Mouse (Mus musculus): ENCODE data around the gene Rab1b. TPM values are rescaled to one million over a fixed set of nuclear protein-coding genes. Genes with fewer than 3 reads are reported as not detected.

Gene Rab1b
- polyA plus RNA-seq, 1 experiment = 113 TPM

- TF ChIP-seq CTCF (IDR thresholded peaks at IDR 0.05; ENCODE audit: control insufficient read depth, insufficient read depth, insufficient replicate concordance, low read depth, low read length) (no peak), POLR2A (IDR thresholded peaks at IDR 0.05; ENCODE audit: control insufficient read depth, low read depth, low read length) (no peak)
- H3K27ac ChIP-seq (ENCODE audit: control insufficient read depth, insufficient read depth, low read depth, low read length) = no peak overlapping the region
- peaks cover 35% of the 10 kb centered on the region for H3K4me1 ChIP-seq (ENCODE audit: control insufficient read depth, insufficient read depth, low read length)
- H3K36me3 ChIP-seq (ENCODE audit: control insufficient read depth, insufficient read depth, low read length) = no peaks in the 10 kb centered on the region
- peak overlapping the region; percentile 83 for H3K4me3 ChIP-seq (ENCODE audit: control insufficient read depth, low read depth, low read length)
- no peaks in the 10 kb centered on the region for H3K27me3 ChIP-seq (ENCODE audit: control insufficient read depth, insufficient read depth, low read length)
Measured at GRCm38 (mm10) chr19:5071077-5071476, 35.8 kb downstream of the Rab1b start.

GRCm38 (mm10) chr19:5069978-5070377 is 36.9 kb downstream of the Rab1b start:
- Histone ChIP-seq H3K4me1 (ENCODE audit: control insufficient read depth, insufficient read depth, low read length) (peaks cover 35% of the 10 kb centered on the region), H3K36me3 (ENCODE audit: control insufficient read depth, insufficient read depth, low read length) (no peaks in the 10 kb centered on the region), H3K4me3 (ENCODE audit: control insufficient read depth, low read depth, low read length) (peak overlapping the region; percentile 28), H3K27ac (ENCODE audit: control insufficient read depth, insufficient read depth, low read depth, low read length) (no peak overlapping the region), H3K27me3 (ENCODE audit: control insufficient read depth, insufficient read depth, low read length) (no peaks in the 10 kb centered on the region)
- TF ChIP-seq CTCF (IDR thresholded peaks at IDR 0.05; ENCODE audit: control insufficient read depth, insufficient read depth, insufficient replicate concordance, low read depth, low read length) (no peak), POLR2A (IDR thresholded peaks at IDR 0.05; ENCODE audit: control insufficient read depth, low read depth, low read length) (no peak)

DNA sequence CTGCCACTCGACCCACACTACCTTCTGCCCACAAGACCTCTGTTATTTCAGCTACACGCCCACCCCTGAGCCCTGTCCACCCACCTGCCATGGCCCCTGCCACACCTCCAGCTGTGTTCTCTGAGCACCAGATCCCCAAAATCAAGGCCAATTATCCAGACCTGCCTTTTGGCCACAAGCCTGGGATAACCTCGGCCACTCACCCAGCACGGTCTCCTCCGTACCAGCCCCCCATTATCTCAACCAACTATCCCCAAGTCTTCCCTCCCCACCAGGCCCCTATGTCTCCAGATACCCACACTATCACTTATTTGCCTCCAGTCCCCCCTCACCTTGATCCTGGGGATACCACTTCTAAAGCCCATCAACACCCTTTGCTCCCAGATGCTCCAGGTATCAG is 37.4 kb downstream of the Rab1b start:
- Histone ChIP-seq H3K27ac (ENCODE audit: control insufficient read depth, insufficient read depth, low read depth, low read length) (no peak overlapping the region), H3K27me3 (ENCODE audit: control insufficient read depth, insufficient read depth, low read length) (no peaks in the 10 kb centered on the region), H3K4me3 (ENCODE audit: control insufficient read depth, low read depth, low read length) (no peak overlapping the region), H3K4me1 (ENCODE audit: control insufficient read depth, insufficient read depth, low read length) (peaks cover 35% of the 10 kb centered on the region), H3K36me3 (ENCODE audit: control insufficient read depth, insufficient read depth, low read length) (no peaks in the 10 kb centered on the region)
- no peak for TF ChIP-seq POLR2A (IDR thresholded peaks at IDR 0.05; ENCODE audit: control insufficient read depth, low read depth, low read length)
- no peak for TF ChIP-seq CTCF (IDR thresholded peaks at IDR 0.05; ENCODE audit: control insufficient read depth, insufficient read depth, insufficient replicate concordance, low read depth, low read length)

- H3K4me1 ChIP-seq (ENCODE audit: control insufficient read depth, insufficient read depth, low read length) = peaks cover 35% of the 10 kb centered on the region
- no peak overlapping the region for H3K27ac ChIP-seq (ENCODE audit: control insufficient read depth, insufficient read depth, low read depth, low read length)
- H3K4me3 ChIP-seq (ENCODE audit: control insufficient read depth, low read depth, low read length) = peak overlapping the region; percentile 52
- 0 out of 2 replicates have a peak, but pooled peaks have one; percentile 1 for TF ChIP-seq CTCF (IDR thresholded peaks at IDR 0.05; ENCODE audit: control insufficient read depth, insufficient read depth, insufficient replicate concordance, low read depth, low read length)
- TF ChIP-seq POLR2A (IDR thresholded peaks at IDR 0.05; ENCODE audit: control insufficient read depth, low read depth, low read length) = no peak
- no peaks in the 10 kb centered on the region for H3K36me3 ChIP-seq (ENCODE audit: control insufficient read depth, insufficient read depth, low read length)
- H3K27me3 ChIP-seq (ENCODE audit: control insufficient read depth, insufficient read depth, low read length) = no peaks in the 10 kb centered on the region
Measured at GRCm38 (mm10) chr19:5068570-5069234, 38.2 kb downstream of the Rab1b start.

GRCm38 (mm10) chr19:5067867-5068569 is 38.9 kb downstream of the Rab1b start, which contains the start of gene Cd248:
Gene Cd248 (plus strand): TSS chr19:5068078.
- Histone ChIP-seq H3K27ac (ENCODE audit: control insufficient read depth, insufficient read depth, low read depth, low read length) (peak within 1 kb of the TSS; percentile 9), H3K27me3 (ENCODE audit: control insufficient read depth, insufficient read depth, low read length) (no peaks in the 10 kb centered on the region), H3K4me3 (ENCODE audit: control insufficient read depth, low read depth, low read length) (peak within 1 kb of the TSS; percentile 52), H3K36me3 (ENCODE audit: control insufficient read depth, insufficient read depth, low read length) (no peaks in the 10 kb centered on the region), H3K4me1 (ENCODE audit: control insufficient read depth, insufficient read depth, low read length) (peaks cover 33% of the 10 kb centered on the region)
- TF ChIP-seq CTCF (IDR thresholded peaks at IDR 0.05; ENCODE audit: control insufficient read depth, insufficient read depth, insufficient replicate concordance, low read depth, low read length) (no peak), POLR2A (IDR thresholded peaks at IDR 0.05; ENCODE audit: control insufficient read depth, low read depth, low read length) (no peak)

DNA sequence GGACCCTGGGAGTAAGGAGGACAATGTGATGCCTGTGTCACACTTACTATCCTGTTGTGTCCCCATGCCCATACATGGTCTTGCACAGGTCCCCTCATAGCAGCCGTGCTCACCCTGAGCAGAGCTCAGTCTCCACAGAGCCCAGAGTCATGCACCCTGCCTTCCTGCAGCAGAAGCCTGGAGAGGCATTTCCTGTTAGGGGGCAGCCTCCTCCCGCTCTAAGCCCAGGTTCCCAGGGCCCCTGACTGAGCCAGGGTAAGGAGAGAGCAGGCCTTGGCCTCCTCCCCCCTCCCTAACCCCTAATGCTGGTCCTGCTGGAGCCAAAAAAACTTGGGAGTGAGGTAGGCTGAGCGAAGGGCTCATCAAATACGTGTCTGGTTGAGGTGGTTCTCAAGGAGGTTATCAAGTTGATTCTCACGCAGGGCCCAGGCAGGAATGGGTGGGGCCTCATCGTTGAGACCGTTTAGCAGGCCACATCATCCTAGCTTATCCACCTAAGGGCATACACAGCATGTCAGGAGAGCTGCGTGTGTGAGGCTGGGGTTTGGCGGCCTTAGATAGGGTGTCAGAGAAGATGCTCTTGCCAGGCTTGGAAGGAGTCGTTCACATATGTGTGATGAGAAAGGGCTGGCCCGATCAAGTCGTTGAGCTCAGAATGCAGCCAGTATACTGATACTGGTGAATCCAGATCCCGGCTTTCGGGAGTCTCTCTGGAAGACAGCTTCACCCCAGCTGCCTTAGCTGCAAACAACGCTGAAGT is 39.7 kb downstream of the Rab1b start:
- no peaks in the 10 kb centered on the region for H3K36me3 ChIP-seq (ENCODE audit: control insufficient read depth, insufficient read depth, low read length)
- H3K27me3 ChIP-seq (ENCODE audit: control insufficient read depth, insufficient read depth, low read length) = no peaks in the 10 kb centered on the region
- no peak overlapping the region; the same call in 1 of the 2 replicates for H3K4me3 ChIP-seq (ENCODE audit: control insufficient read depth, low read depth, low read length)
- TF ChIP-seq CTCF (IDR thresholded peaks at IDR 0.05; ENCODE audit: control insufficient read depth, insufficient read depth, insufficient replicate concordance, low read depth, low read length) (no peak), POLR2A (IDR thresholded peaks at IDR 0.05; ENCODE audit: control insufficient read depth, low read depth, low read length) (no peak)
- peak overlapping the region; percentile 9 for H3K27ac ChIP-seq (ENCODE audit: control insufficient read depth, insufficient read depth, low read depth, low read length)
- peaks cover 26% of the 10 kb centered on the region for H3K4me1 ChIP-seq (ENCODE audit: control insufficient read depth, insufficient read depth, low read length)

GRCm38 (mm10) chr19:5065104-5065503 is 41.8 kb downstream of the Rab1b start:
- Histone ChIP-seq H3K27ac (ENCODE audit: control insufficient read depth, insufficient read depth, low read depth, low read length) (no peak overlapping the region), H3K4me1 (ENCODE audit: control insufficient read depth, insufficient read depth, low read length) (peaks cover 14% of the 10 kb centered on the region), H3K4me3 (ENCODE audit: control insufficient read depth, low read depth, low read length) (no peak overlapping the region), H3K27me3 (ENCODE audit: control insufficient read depth, insufficient read depth, low read length) (no peaks in the 10 kb centered on the region), H3K36me3 (ENCODE audit: control insufficient read depth, insufficient read depth, low read length) (no peaks in the 10 kb centered on the region)
- TF ChIP-seq POLR2A (IDR thresholded peaks at IDR 0.05; ENCODE audit: control insufficient read depth, low read depth, low read length) (no peak), CTCF (IDR thresholded peaks at IDR 0.05; ENCODE audit: control insufficient read depth, insufficient read depth, insufficient replicate concordance, low read depth, low read length) (no peak)
